Mouse (Mus musculus) forebrain, embryonic 11.5 days (tissue): Measurements from ENCODE around the gene Ablim1. TPM values are rescaled to one million over a fixed set of nuclear protein-coding genes. Genes with fewer than 3 reads are reported as not detected.

ENCODE experiments used
- ATAC-seq: fragments of 200-750 bp; cut with Nextera tagmentation; replicated peaks from 2 replicates; pipeline ENCODE4 v1.8.0; 2017; ENCODE audit warnings: moderate TSS enrichment; ENCODE audit not compliant: low FRiP score
- DNase-seq: peaks from one replicate; pipeline ENCODE4 v3.0.0-alpha.2; 2017; ENCODE audit warnings: low spot score
- H3K27ac ChIP-seq: fragments of 300-500 bp; sonication (generic); 2 replicates; pipeline ENCODE4 v1.5.1; 2014; ENCODE audit warnings: low read depth, low read length
- H3K27me3 ChIP-seq: fragments of 300-500 bp; sonication (generic); 2 replicates; pipeline ENCODE4 v1.6.1; 2014; ENCODE audit warnings: mild to moderate bottlenecking, low read length, mixed read lengths; ENCODE audit not compliant: control insufficient read depth, insufficient read depth
- H3K36me3 ChIP-seq: fragments of 300-500 bp; sonication (generic); 2 replicates; pipeline ENCODE4 v1.6.1; 2014; ENCODE audit warnings: mild to moderate bottlenecking, low read length, moderate library complexity, mixed read lengths; ENCODE audit not compliant: control insufficient read depth, insufficient read depth
- H3K4me1 ChIP-seq: fragments of 300-500 bp; sonication (generic); replicated peaks from 2 replicates; pipeline ENCODE4 v1.6.1; 2014; ENCODE audit warnings: low read length, mixed read lengths; ENCODE audit not compliant: control insufficient read depth, insufficient read depth
- H3K4me2 ChIP-seq: fragments of 300-500 bp; sonication (generic); 2 replicates; pipeline ENCODE4 v1.6.1; 2014; ENCODE audit warnings: low read depth, mild to moderate bottlenecking, low read length, moderate library complexity, mixed read lengths; ENCODE audit not compliant: severe bottlenecking
- H3K4me3 ChIP-seq: fragments of 300-500 bp; sonication (generic); 2 replicates; pipeline ENCODE4 v1.5.1; 2014; ENCODE audit warnings: low read depth, low read length
- H3K9ac ChIP-seq: fragments of 300-500 bp; sonication (generic); 2 replicates; pipeline ENCODE4 v1.6.1; 2014; ENCODE audit warnings: low read length
- H3K9me3 ChIP-seq: fragments of 300-500 bp; sonication (generic); 2 replicates; pipeline ENCODE4 v1.6.1; 2016; ENCODE audit warnings: low read length, mixed read lengths; ENCODE audit not compliant: control insufficient read depth
- WGBS: fragments of 180-500 bp; shearing (Covaris S2); extraction: QIAGEN DNeasy Blood & Tissue Kit; methylation state at CpG from one replicate; pipeline ENCODE4 v1.1.7; 2014; 5-methylcytosine and 5-hydroxymethylcytosine counted together
- polyA plus RNA-seq: library from polyadenylated mRNA; unstranded; fragments of >200 nt; fragmentation: Nextera tagmentation; extraction: Ambion mirVana; gene quantifications from 2 replicates; pipeline ENCODE4 v1.2.1, GENCODE M21; 2014

Ablim1 gene
- polyA plus RNA-seq, 1 experiment from 2014 or later: 17.0 TPM

DNA sequence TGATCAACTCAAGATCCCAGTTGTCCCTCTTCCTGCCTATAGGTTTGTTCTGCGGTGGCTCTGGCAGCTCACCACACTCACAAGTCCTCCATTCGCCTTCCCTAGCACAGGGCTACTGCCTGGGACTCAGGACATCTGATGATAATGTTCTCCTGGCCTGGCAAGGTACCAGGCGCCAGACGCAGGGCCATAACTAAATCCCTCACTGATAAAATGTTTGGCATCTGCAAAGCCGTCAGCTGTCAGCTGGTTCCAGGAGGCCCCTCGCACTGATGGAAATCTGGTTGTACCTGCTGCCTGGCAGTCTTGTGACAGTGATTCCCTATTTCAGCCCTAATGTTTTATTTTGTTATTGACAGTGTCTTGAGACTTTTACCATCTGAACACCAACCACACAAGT is 74.5 kb downstream of the Ablim1 start:
- no peaks in the 10 kb centered on the region for H3K36me3 ChIP-seq
- H3K27me3 ChIP-seq: no peaks in the 10 kb centered on the region
- WGBS: 81% methylated on average over 6 of the region's 6 CpGs
- no peaks in the 10 kb centered on the region for H3K9me3 ChIP-seq
- no peak overlapping the region for H3K27ac ChIP-seq
- DNase-seq: no peak
- no peaks in the 10 kb centered on the region for H3K4me1 ChIP-seq
- no peak for ATAC-seq
- no peak overlapping the region for H3K4me3 ChIP-seq
- H3K9ac ChIP-seq: no peak overlapping the region
- H3K4me2 ChIP-seq: no peak overlapping the region

GRCm38 (mm10) chr19:57239176-57239784 is 75.4 kb downstream of the Ablim1 start:
- Histone ChIP-seq H3K36me3 (no peaks in the 10 kb centered on the region), H3K9ac (no peak overlapping the region), H3K4me2 (no peak overlapping the region), H3K4me1 (no peaks in the 10 kb centered on the region), H3K9me3 (no peaks in the 10 kb centered on the region), H3K27ac (no peak overlapping the region), H3K27me3 (no peaks in the 10 kb centered on the region), H3K4me3 (no peak overlapping the region)
- 90% methylated on average over 11 of the region's 11 CpGs for WGBS
- ATAC-seq (no peak), DNase-seq (no peak)

- ATAC-seq: no peak
- 85% methylated on average over 7 of the region's 7 CpGs for WGBS
- Histone ChIP-seq H3K9ac (no peak overlapping the region), H3K27ac (no peak overlapping the region), H3K4me1 (no peaks in the 10 kb centered on the region), H3K36me3 (no peaks in the 10 kb centered on the region), H3K27me3 (no peaks in the 10 kb centered on the region), H3K4me2 (no peak overlapping the region), H3K9me3 (no peaks in the 10 kb centered on the region), H3K4me3 (no peak overlapping the region)
- no peak for DNase-seq
Measured at GRCm38 (mm10) chr19:57238461-57238860, 76.3 kb downstream of the Ablim1 start.

DNA sequence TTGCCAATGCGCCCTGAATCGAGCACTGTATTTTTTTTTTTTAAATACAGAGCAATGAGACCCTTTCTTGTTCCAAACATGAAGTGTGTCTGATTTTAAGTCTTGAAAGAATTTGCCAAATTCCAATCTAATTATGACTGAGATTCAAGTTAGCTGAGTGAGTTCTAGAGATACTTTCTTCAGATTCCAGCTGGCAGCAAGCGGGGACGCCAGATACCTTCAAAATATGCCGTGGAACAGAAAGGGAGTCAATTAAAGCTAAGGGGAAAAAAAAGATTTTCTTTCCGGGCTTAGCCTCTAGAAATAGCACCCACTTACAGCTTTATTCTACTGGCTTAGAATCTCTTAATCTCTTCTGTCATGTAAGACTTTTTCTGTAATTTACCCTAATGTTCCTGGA is 77.2 kb downstream of the Ablim1 start:
- ATAC-seq (no peak), DNase-seq (no peak)
- WGBS: 84% methylated on average over 6 of the region's 6 CpGs
- Histone ChIP-seq H3K27me3 (no peaks in the 10 kb centered on the region), H3K27ac (no peak overlapping the region), H3K9ac (no peak overlapping the region), H3K4me3 (no peak overlapping the region), H3K36me3 (no peaks in the 10 kb centered on the region), H3K4me2 (no peak overlapping the region), H3K9me3 (no peaks in the 10 kb centered on the region), H3K4me1 (no peaks in the 10 kb centered on the region)

DNA sequence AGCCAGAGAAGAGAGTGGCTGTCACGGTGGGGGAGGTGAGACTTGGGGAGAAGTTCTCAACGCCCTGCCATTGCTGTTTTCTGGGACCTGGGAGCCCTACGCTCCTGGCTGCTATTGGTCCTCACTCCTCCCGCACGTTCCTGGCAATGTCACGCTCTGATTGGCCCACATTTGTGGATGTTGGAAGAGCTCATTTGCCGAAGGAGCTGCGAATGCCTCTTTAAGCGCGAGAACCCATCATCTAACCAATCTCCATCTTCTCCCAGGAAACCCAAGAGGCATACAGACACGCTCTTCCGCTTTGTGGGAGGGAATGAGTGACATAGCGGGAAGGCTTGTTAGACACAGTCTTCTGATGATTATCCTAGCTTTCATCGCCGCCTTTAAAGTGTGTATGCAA is 78.1 kb downstream of the Ablim1 start:
- Histone ChIP-seq H3K4me3 (no peak overlapping the region), H3K4me1 (no peaks in the 10 kb centered on the region), H3K4me2 (no peak overlapping the region), H3K27me3 (no peaks in the 10 kb centered on the region), H3K9me3 (no peaks in the 10 kb centered on the region), H3K27ac (no peak overlapping the region), H3K9ac (no peak overlapping the region), H3K36me3 (no peaks in the 10 kb centered on the region)
- no peak for ATAC-seq
- WGBS: 76% methylated on average over 15 of the region's 15 CpGs
- no peak for DNase-seq

GRCm38 (mm10) chr19:57235931-57236330 is 78.8 kb downstream of the Ablim1 start:
- H3K4me1 ChIP-seq: no peaks in the 10 kb centered on the region
- H3K36me3 ChIP-seq: no peaks in the 10 kb centered on the region
- ATAC-seq (no peak), DNase-seq (no peak)
- H3K4me2 ChIP-seq: no peak overlapping the region
- no peak overlapping the region for H3K4me3 ChIP-seq
- 88% methylated on average over 2 of the region's 2 CpGs for whole genome bisulfite sequencing
- no peaks in the 10 kb centered on the region for H3K27me3 ChIP-seq
- no peak overlapping the region for H3K27ac ChIP-seq
- H3K9ac ChIP-seq: no peak overlapping the region
- H3K9me3 ChIP-seq: no peaks in the 10 kb centered on the region

DNA sequence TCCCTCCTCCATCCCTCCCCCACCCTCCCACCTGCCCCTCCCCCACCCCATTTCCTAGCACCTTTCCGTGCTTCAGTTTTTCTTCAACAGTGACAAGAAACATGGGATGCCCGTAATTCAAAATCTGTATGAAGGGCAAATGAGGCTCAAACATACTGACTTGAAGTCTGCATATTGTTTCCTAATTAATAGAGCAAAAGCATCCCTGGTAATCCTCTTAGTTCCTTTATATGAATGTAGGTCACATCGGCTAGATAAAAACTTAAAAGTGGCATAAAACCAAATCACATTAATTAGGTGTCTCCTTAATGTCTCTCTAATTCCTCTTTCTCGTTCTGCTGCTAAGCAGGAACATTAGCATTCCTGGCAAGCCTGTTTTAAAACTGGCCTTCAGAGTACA is 83.7 kb downstream of the Ablim1 start:
- ATAC-seq: no peak
- H3K9me3 ChIP-seq: no peaks in the 10 kb centered on the region
- H3K4me1 ChIP-seq: no peaks in the 10 kb centered on the region
- H3K36me3 ChIP-seq: no peaks in the 10 kb centered on the region
- no peak overlapping the region for H3K4me2 ChIP-seq
- no peak overlapping the region for H3K4me3 ChIP-seq
- no peaks in the 10 kb centered on the region for H3K27me3 ChIP-seq
- 46% methylated on average over 4 of the region's 4 CpGs for WGBS
- DNase-seq: no peak
- H3K9ac ChIP-seq: no peak overlapping the region
- H3K27ac ChIP-seq: no peak overlapping the region

GRCm38 (mm10) chr19:57229161-57229560 is 85.6 kb downstream of the Ablim1 start:
- Histone ChIP-seq H3K27ac (no peak overlapping the region), H3K9me3 (no peaks in the 10 kb centered on the region), H3K4me2 (no peak overlapping the region), H3K4me3 (no peak overlapping the region), H3K27me3 (no peaks in the 10 kb centered on the region), H3K36me3 (no peaks in the 10 kb centered on the region), H3K9ac (no peak overlapping the region), H3K4me1 (no peaks in the 10 kb centered on the region)
- WGBS: 93% methylated on average over 3 of the region's 3 CpGs
- ATAC-seq (no peak), DNase-seq (no peak)

DNA sequence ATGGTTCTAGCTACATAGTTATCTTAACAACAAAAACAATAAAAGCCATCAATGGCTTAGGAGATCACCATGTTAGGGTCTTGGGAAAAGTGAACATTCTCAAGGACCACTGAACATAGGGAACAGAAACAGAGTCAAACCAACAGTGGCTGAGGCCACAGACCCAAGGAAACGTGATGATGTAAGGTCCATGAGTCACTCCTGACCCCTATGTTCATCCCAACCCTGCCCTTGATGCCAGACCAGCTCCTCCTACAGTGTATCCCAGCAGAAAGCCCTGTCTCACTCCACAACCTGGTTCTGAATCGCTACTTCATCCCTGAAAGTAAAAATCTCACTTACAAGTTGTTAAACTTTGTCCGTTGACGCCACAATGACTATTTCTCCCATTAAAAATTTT is 86.1 kb downstream of the Ablim1 start:
- Histone ChIP-seq H3K27me3 (no peaks in the 10 kb centered on the region), H3K4me1 (no peaks in the 10 kb centered on the region), H3K27ac (no peak overlapping the region), H3K9ac (no peak overlapping the region), H3K9me3 (no peaks in the 10 kb centered on the region), H3K4me3 (no peak overlapping the region), H3K36me3 (no peaks in the 10 kb centered on the region), H3K4me2 (no peak overlapping the region)
- ATAC-seq (no peak), DNase-seq (no peak)
- WGBS: 85% methylated on average over 4 of the region's 4 CpGs
